Mouse (Mus musculus): ENCODE results near the gene Parp1. TPM values are rescaled to one million over a fixed set of nuclear protein-coding genes. Genes with fewer than 3 reads are reported as not detected.
A peak's percentile ranks its signal among the peaks of the same experiment; 100 is the strongest.

Gene Parp1
- total and polyA plus RNA-seq, 3 experiments: 91.1 to 165 (median 142) TPM

DNA sequence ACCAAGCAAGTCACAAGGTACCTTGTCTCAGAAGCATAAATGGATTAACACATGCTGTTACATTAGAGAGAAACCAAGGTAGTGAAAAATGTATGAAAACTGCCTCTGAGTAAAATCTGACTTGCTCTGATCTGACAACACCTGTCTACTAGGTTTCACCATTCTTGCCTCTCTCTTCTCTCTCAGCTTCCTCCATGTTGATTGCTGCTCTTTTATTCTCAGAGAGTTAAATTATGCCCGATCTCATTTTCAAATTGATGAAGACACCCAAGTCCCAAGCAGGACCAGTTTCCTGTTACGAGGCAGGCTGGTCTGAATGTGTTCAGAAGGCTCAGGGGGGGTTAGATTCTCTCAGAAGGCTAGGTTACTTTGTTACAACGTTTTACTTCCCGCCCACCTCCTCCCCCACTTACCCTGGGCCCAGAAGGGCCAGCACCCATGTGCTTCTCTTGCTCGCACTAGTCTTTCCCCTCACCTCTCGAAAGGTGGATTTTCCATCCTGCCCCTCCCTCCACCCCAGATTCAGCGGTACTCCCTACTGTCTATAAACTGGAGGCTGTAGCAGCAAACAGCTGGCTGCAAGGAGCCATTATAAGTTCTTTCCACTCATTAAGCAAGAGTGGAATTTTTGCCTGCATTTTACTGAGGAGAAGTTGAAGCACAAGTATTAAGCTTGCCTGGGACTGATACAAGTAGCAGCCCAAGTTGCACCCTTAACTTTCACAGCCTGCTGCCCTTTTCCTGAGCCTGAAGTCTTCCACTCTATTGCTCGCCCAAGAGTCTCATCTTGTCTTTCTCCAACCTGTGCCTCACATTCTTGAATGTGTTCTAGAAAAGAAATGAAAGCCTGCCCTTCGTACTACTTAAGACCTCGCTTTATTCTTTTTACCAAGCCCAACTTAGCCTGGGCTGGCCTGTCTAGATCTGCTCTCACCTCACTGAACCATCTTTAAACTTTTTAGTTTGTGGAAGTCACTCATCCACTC lies 71.0 kb downstream of the Parp1 start:
- TF ChIP-seq GATA2 (IDR thresholded peaks at IDR 0.05; ENCODE audit: borderline replicate concordance, low read depth, low read length) (no peak), TAL1 (conservative IDR thresholded peaks at IDR 0.05; ENCODE audit: low read depth, low read length) (no peak), CTCF (IDR thresholded peaks at IDR 0.05; ENCODE audit: low read depth, low read length) (no peak), POLR2AphosphoS5 (IDR thresholded peaks at IDR 0.05; ENCODE audit: insufficient replicate concordance, low read depth, low read length) (no peak), GATA1 (IDR thresholded peaks at IDR 0.05; ENCODE audit: borderline replicate concordance, low read length) (no peak)
- H3K4me3 ChIP-seq (ENCODE audit: low read depth, low read length): peak overlapping the region; percentile 97; the same call in 1 of the 2 replicates
- no peaks in the 10 kb centered on the region for H3K27me3 ChIP-seq (ENCODE audit: insufficient read depth, low read length)
- DNase-seq (ENCODE audit: low spot score) (peak; percentile 20), ATAC-seq (ENCODE audit: extremely low read depth, insufficient number of reproducible peaks, low FRiP score, poor library complexity, severe bottlenecking) (no peak)
- peaks cover 22% of the 10 kb centered on the region for H3K36me3 ChIP-seq (replicated peaks)
- no peaks in the 10 kb centered on the region for H3K9me3 ChIP-seq (replicated peaks)
- H3K4me1 ChIP-seq (ENCODE audit: insufficient read depth, low read depth, low read length): peaks cover 39% of the 10 kb centered on the region

DNA sequence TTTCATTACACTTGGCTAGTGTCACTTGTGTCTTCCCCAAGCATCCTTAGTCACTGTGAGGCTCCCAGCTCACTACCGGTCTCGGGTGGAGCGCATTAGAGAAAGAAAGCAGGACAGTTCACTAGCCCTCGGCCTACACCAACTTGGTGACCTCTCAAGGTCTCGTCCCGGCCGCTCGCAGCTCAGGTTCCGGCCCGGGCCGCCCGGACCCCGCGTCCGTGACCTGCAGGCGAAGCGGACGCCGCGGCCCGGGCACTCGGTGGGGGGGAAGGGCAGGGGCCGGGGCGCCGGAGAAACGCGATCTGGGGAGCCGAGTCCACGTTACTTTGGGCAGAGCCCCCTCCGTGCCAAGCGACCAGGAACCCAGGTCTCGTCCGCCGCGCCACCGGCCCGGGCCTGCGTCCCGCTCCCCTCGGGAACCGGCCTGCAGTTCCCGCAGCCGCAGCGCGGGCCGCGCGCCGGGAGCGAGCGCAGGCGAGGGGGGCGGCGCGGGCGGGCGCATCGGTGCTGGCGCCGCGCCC lies 71.9 kb downstream of the Parp1 start:
- no peak for DNase-seq (ENCODE audit: low spot score)
- Histone ChIP-seq H3K4me1 (ENCODE audit: insufficient read depth, low read depth, low read length) (peaks cover 39% of the 10 kb centered on the region), H3K27me3 (ENCODE audit: insufficient read depth, low read length) (no peaks in the 10 kb centered on the region), H3K9me3 (replicated peaks) (no peaks in the 10 kb centered on the region), H3K4me3 (ENCODE audit: low read depth, low read length) (peak overlapping the region; percentile 97), H3K36me3 (replicated peaks) (peaks cover 31% of the 10 kb centered on the region)
- no peak for ATAC-seq (ENCODE audit: extremely low read depth, insufficient number of reproducible peaks, low FRiP score, poor library complexity, severe bottlenecking)
- TF ChIP-seq CTCF (IDR thresholded peaks at IDR 0.05; ENCODE audit: low read depth, low read length) (no peak), GATA2 (IDR thresholded peaks at IDR 0.05; ENCODE audit: borderline replicate concordance, low read depth, low read length) (no peak), TAL1 (conservative IDR thresholded peaks at IDR 0.05; ENCODE audit: low read depth, low read length) (no peak), GATA1 (IDR thresholded peaks at IDR 0.05; ENCODE audit: borderline replicate concordance, low read length) (no peak), POLR2AphosphoS5 (IDR thresholded peaks at IDR 0.05; ENCODE audit: insufficient replicate concordance, low read depth, low read length) (no peak)

DNA sequence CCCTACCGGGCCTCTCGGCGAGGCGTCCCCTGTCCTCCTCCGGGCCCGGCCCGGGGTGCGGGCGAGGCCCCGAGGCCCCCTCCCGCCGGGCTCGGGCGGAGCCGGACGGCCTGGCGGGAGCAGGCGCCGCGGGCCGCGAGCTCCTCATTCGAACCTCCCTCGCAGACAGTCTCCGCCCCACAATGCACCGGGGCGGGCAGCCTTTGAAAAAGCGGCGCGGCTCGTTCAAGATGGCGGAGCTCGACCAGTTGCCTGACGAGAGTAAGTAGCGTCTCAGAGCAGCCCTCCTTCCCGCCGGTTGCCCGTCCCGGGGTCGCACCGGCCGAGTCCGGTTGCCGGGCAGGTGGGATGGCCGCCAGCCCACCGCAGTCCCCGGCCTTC lies 72.4 kb downstream of the Parp1 start, which contains the start of gene Lin9:
Gene Lin9 (plus strand): TSS at position 14 of the 381 bp plus-strand sequence.
- TF ChIP-seq CTCF (IDR thresholded peaks at IDR 0.05; ENCODE audit: low read depth, low read length) (no peak), GATA1 (IDR thresholded peaks at IDR 0.05; ENCODE audit: borderline replicate concordance, low read length) (no peak)
- Histone ChIP-seq H3K4me3 (ENCODE audit: low read depth, low read length) (peak within 1 kb of the TSS; percentile 97), H3K4me1 (ENCODE audit: insufficient read depth, low read depth, low read length) (peaks cover 39% of the 10 kb centered on the region), H3K27me3 (ENCODE audit: insufficient read depth, low read length) (no peaks in the 10 kb centered on the region), H3K9me3 (replicated peaks) (no peaks in the 10 kb centered on the region), H3K36me3 (replicated peaks) (peaks cover 35% of the 10 kb centered on the region)
- ATAC-seq (ENCODE audit: extremely low read depth, insufficient number of reproducible peaks, low FRiP score, poor library complexity, severe bottlenecking) (peak; percentile 71; the same call in 1 of the 2 replicates), DNase-seq (ENCODE audit: low spot score) (peak; percentile 84)

DNA sequence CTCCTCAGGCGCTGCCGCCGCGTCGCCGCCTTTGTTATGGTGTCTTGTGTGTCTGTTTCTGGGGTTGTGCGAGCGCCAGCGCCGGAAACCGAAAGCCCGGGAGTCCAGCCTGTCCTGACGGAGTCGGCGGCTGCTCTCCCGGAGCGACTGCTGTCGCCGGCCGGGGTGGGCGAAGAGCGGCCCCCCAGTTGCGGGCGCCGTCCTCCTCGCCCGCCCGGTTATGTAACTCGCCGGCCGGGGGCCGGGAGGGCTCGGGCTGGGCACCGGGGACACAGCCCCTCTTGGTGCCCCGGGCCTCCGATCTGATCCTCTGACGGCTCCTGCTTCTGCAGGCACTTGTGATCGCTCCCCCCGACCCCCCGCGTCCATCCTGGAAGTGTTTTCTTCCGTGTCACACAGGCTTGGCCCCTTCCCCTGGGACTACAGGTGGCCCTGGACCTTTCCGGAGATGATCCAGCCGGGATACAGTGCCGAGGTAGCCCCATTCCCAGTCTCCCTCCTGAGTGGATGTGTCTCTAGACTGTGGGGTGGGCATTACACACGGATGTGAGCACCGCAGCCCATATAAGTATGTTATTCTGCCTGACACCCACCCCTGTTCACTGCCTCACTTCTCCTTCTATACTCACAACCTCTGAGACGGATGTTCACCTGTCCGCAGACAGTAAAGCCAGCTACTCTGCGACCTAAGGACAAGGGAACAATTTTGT lies 72.9 kb downstream of the Parp1 start:
- Histone ChIP-seq H3K9me3 (replicated peaks) (no peaks in the 10 kb centered on the region), H3K27me3 (ENCODE audit: insufficient read depth, low read length) (no peaks in the 10 kb centered on the region), H3K4me3 (ENCODE audit: low read depth, low read length) (peak overlapping the region; percentile 97), H3K36me3 (replicated peaks) (peaks cover 40% of the 10 kb centered on the region), H3K4me1 (ENCODE audit: insufficient read depth, low read depth, low read length) (peaks cover 43% of the 10 kb centered on the region)
- TF ChIP-seq GATA1 (IDR thresholded peaks at IDR 0.05; ENCODE audit: borderline replicate concordance, low read length): no peak
- no peak for TF ChIP-seq GATA2 (IDR thresholded peaks at IDR 0.05; ENCODE audit: borderline replicate concordance, low read depth, low read length)
- no peak for TF ChIP-seq POLR2AphosphoS5 (IDR thresholded peaks at IDR 0.05; ENCODE audit: insufficient replicate concordance, low read depth, low read length)
- no peak for TF ChIP-seq TAL1 (conservative IDR thresholded peaks at IDR 0.05; ENCODE audit: low read depth, low read length)
- no peak for TF ChIP-seq CTCF (IDR thresholded peaks at IDR 0.05; ENCODE audit: low read depth, low read length)
- DNase-seq (ENCODE audit: low spot score) (peak; percentile 49), ATAC-seq (ENCODE audit: extremely low read depth, insufficient number of reproducible peaks, low FRiP score, poor library complexity, severe bottlenecking) (no peak)

DNA sequence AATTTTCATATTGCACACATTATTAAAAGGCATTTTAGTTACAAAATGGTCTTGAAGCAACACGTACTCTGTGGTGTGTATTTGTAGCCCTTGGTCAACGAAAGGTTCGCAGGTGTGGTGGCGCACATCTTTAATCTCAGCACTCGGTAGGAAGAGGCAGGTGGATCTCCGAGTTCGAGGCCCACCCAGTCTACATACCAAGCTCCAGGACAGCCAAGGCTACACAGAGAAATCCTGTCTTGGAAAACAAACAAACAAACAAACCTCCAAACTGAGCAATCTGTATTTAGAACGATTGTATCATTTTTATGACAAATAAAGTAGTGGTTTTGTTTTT lies 73.5 kb downstream of the Parp1 start:
- DNase-seq (ENCODE audit: low spot score) (no peak), ATAC-seq (ENCODE audit: extremely low read depth, insufficient number of reproducible peaks, low FRiP score, poor library complexity, severe bottlenecking) (no peak)
- Histone ChIP-seq H3K27me3 (ENCODE audit: insufficient read depth, low read length) (no peaks in the 10 kb centered on the region), H3K4me3 (ENCODE audit: low read depth, low read length) (peak overlapping the region; percentile 97), H3K36me3 (replicated peaks) (peaks cover 44% of the 10 kb centered on the region), H3K9me3 (replicated peaks) (no peaks in the 10 kb centered on the region), H3K4me1 (ENCODE audit: insufficient read depth, low read depth, low read length) (peaks cover 44% of the 10 kb centered on the region)
- TF ChIP-seq POLR2AphosphoS5 (IDR thresholded peaks at IDR 0.05; ENCODE audit: insufficient replicate concordance, low read depth, low read length): no peak
- TF ChIP-seq GATA2 (IDR thresholded peaks at IDR 0.05; ENCODE audit: borderline replicate concordance, low read depth, low read length): no peak
- no peak for TF ChIP-seq CTCF (IDR thresholded peaks at IDR 0.05; ENCODE audit: low read depth, low read length)
- no peak for TF ChIP-seq GATA1 (IDR thresholded peaks at IDR 0.05; ENCODE audit: borderline replicate concordance, low read length)
- no peak for TF ChIP-seq TAL1 (conservative IDR thresholded peaks at IDR 0.05; ENCODE audit: low read depth, low read length)

Other genes with a start within 250 kb of the Parp1 start
- 17.2 and 17.8 TPM in 2 replicates for gene Itpkb, start 238.4 kb upstream of the Parp1 start, total RNA-seq (2014; fragmentation: Nextera tagmentation)
- gene Itpkb, start 238.4 kb upstream of the Parp1 start, total RNA-seq (2017): 12.8 and 14.6 TPM in 2 replicates
- gene Itpkb, start 238.4 kb upstream of the Parp1 start, polyA plus RNA-seq (2012): 13.5 and 16.9 TPM in 2 replicates
- not detected in 2 replicates for gene Stum, start 85.4 kb upstream of the Parp1 start, total RNA-seq (2014; fragmentation: Nextera tagmentation)
- 0.11 and 0.12 TPM in 2 replicates for gene Stum, start 85.4 kb upstream of the Parp1 start, total RNA-seq (2017)
- not detected in 2 replicates for gene Stum, start 85.4 kb upstream of the Parp1 start, polyA plus RNA-seq (2012)
- gene Lin9, start 72.2 kb downstream of the Parp1 start, total RNA-seq (2014; fragmentation: Nextera tagmentation): 37.2 and 38.6 TPM in 2 replicates
- gene Lin9, start 72.2 kb downstream of the Parp1 start, total RNA-seq (2017): 33.6 and 37.3 TPM in 2 replicates
- gene Lin9, start 72.2 kb downstream of the Parp1 start, polyA plus RNA-seq (2012): 0.51 and 0.77 TPM in 2 replicates
- not detected in 2 replicates for gene Mixl1, start 128.1 kb downstream of the Parp1 start, total RNA-seq (2014; fragmentation: Nextera tagmentation)
- gene Mixl1, start 128.1 kb downstream of the Parp1 start, total RNA-seq (2017): 0.11 and 0.12 TPM in 2 replicates
- not detected in 2 replicates for gene Mixl1, start 128.1 kb downstream of the Parp1 start, polyA plus RNA-seq (2012)
- 34.9 and 39.0 TPM in 2 replicates for gene Acbd3, start 157.1 kb downstream of the Parp1 start, total RNA-seq (2014; fragmentation: Nextera tagmentation)
- gene Acbd3, start 157.1 kb downstream of the Parp1 start, total RNA-seq (2017): 47.7 and 57.1 TPM in 2 replicates
- gene Acbd3, start 157.1 kb downstream of the Parp1 start, polyA plus RNA-seq (2012): 8.2 and 9.0 TPM in 2 replicates
- gene H3f3a, start 245.0 kb downstream of the Parp1 start, total RNA-seq (2014; fragmentation: Nextera tagmentation): 1,182 and 1,327 TPM in 2 replicates
- gene H3f3a, start 245.0 kb downstream of the Parp1 start, total RNA-seq (2017): 2,511 and 3,138 TPM in 2 replicates
- gene H3f3a, start 245.0 kb downstream of the Parp1 start, polyA plus RNA-seq (2012): 1,136 and 1,527 TPM in 2 replicates